In the genomic region with DNA sequence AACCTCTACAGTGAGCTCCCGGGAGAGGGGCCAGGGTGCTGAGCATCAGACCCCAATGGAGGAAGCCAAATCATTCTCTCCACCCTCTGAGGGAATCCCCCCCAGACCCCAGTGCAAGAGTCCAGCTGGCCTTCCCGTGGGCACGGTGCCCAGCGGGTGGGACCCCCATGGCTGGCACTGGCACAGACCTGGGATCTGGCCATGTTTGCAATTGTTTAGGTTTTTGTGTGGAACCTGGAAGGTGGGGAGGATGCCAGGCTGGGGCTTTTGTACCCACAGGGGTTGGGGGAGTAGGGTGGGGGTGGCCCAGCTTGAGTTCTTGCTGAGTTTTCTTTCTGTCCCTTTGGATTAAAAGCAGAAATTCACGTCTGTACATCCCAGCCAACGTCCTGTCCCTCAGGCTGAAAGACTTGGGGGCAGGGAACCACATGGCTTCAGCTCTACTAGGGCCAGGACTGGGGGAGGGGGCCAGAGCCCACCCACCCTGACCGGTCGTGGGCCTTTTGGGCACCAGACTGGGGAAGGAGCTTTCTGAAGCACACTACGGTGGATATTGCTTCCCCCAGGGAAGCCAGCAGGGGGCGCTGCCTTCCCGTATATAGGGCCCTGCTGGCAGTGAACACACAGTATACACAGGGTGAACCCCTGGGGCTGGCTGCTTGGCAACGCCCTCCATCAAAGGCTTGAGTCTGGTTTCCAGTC, we compare ENCODE assay signal across 8 mouse cellular contexts. TPM values are rescaled to one million over a fixed set of nuclear protein-coding genes. Genes with fewer than 3 reads are reported as not detected.
A peak's percentile ranks its signal among the peaks of the same experiment; 100 is the strongest.
DNase-seq lines count a peak whose midpoint lies in the region; ATAC-seq lines count a peak whose summit lies in the region.

No protein-coding gene starts in this region.

- no peaks in the 10 kb centered on the region for H3K9me3 ChIP-seq in hindbrain, embryonic 10.5 days

- peak; percentile 91 for DNase-seq in MN1 (ENCODE audit: low spot score)
- DNase-seq in cerebellum, adult 9-10 months, result peak; percentile 94
- peak; percentile 89 for DNase-seq in hindbrain, embryonic 10.5 days (ENCODE audit: low spot score)
- peak; percentile 91 to 93 for DNase-seq in layer of hippocampus, postnatal 14 days (ENCODE audit: low spot score in 2 of 2)
- DNase-seq in lung, postnatal 10 days, result peak; percentile 92
- peak; percentile 84 for DNase-seq in ovary, postnatal 36 days (ENCODE audit: low spot score)
- peak; percentile 87 for DNase-seq in thymus, postnatal 14 days

- no peaks in the 10 kb centered on the region for H3K36me3 ChIP-seq in hindbrain, embryonic 10.5 days

- H3K27ac ChIP-seq in hindbrain, embryonic 10.5 days, result peak overlapping the region; percentile 35; the same call in 1 of the 2 replicates

- H3K4me1 ChIP-seq in hindbrain, embryonic 10.5 days (replicated peaks), result peaks cover 84% of the 10 kb centered on the region

- 8% methylated on average over 12 of the region's 12 CpGs for WGBS in hindbrain, embryonic 10.5 days

- peaks cover 99% of the 10 kb centered on the region for H3K27me3 ChIP-seq in hindbrain, embryonic 10.5 days (ENCODE audit: insufficient read depth, poor library complexity, severe bottlenecking)

- H3K4me3 ChIP-seq in hindbrain, embryonic 10.5 days, result peak overlapping the region; percentile 23

- ATAC-seq in frontal cortex, adult (ENCODE audit: low TSS enrichment), result peak; percentile 66; the same call in 1 of the 2 replicates

RNA-seq across cellular contexts. Expression of gene Lyl1, which starts 7.7 kb away (rescaled TPM):
- 5.6 and 6.5 TPM in 2 replicates for polyA plus RNA-seq in hindbrain, embryonic 10.5 days (2016; fragmentation: Nextera tagmentation; extraction: Ambion mirVana)
- total RNA-seq in layer of hippocampus, postnatal 14 days (2021), result 1 to 10 TPM; 3.4 to 4.2 TPM

RNA-seq across cellular contexts. Expression of gene G430095P16Rik, which starts 13.9 kb away (rescaled TPM):
- 0.54 and 1.9 TPM in 2 replicates for polyA plus RNA-seq in hindbrain, embryonic 10.5 days (2016; fragmentation: Nextera tagmentation; extraction: Ambion mirVana)
- not detected for total RNA-seq in layer of hippocampus, postnatal 14 days (2021)

RNA-seq across cellular contexts. Expression of gene Nacc1, which starts 21.3 kb away (rescaled TPM):
- polyA plus RNA-seq in hindbrain, embryonic 10.5 days (2016; fragmentation: Nextera tagmentation; extraction: Ambion mirVana), result 25.2 and 28.9 TPM in 2 replicates
- total RNA-seq in layer of hippocampus, postnatal 14 days (2021), result 10 to 100 TPM; 84.0 to 85.6 TPM

RNA-seq across cellular contexts. Expression of gene Trmt1, which starts 22.8 kb away (rescaled TPM):
- 57.8 and 65.9 TPM in 2 replicates for polyA plus RNA-seq in hindbrain, embryonic 10.5 days (2016; fragmentation: Nextera tagmentation; extraction: Ambion mirVana)
- 10 to 100 TPM; 82.9 to 97.3 TPM for total RNA-seq in layer of hippocampus, postnatal 14 days (2021)

RNA-seq across cellular contexts. Expression of gene Ier2, which starts 46.3 kb away (rescaled TPM):
- 89.9 and 94.7 TPM in 2 replicates for polyA plus RNA-seq in hindbrain, embryonic 10.5 days (2016; fragmentation: Nextera tagmentation; extraction: Ambion mirVana)
- 10 to 100 TPM in 1 of 2 experiments, 1 to 10 TPM in 1; 9.5 to 12.5 TPM for total RNA-seq in layer of hippocampus, postnatal 14 days (2021)

Comparison
In these comparisons a context has a peak if more than half of its experiments do, and no peak if none do; other contexts are left out.
1. Peak in every context shown above with its lines: DNase-seq, ATAC-seq, H3K4me3 ChIP-seq and H3K27ac ChIP-seq.